Mouse (Mus musculus) B cell, adult 2 months (primary cell): ENCODE data around the gene Bhlha15.

Experiments used
- DNase-seq, 2 experiments: peaks; one replicate each; pipeline ENCODE4 v3.0.0; 2022

Gene Bhlha15

DNA sequence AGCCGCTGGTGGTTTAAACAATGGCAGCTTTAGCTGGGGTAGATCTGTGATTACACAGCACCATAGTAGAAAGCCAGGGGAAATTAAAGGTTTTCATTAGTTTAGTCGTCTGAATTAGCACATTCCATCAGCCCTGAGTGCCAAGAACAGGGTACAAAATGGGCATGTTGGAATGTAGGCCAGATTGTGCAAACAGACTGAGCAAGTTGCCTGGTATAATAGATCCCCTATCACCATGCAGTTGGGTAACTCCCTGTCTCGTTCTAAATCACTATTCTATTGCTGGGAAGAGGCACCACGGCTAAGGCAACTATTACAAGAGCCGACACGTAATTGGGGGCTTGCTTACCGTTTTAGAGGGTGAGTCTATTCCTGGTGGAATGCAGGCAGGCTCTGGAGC is 44.6 kb downstream of the Bhlha15 start:
- DNase-seq, result no peak

DNA sequence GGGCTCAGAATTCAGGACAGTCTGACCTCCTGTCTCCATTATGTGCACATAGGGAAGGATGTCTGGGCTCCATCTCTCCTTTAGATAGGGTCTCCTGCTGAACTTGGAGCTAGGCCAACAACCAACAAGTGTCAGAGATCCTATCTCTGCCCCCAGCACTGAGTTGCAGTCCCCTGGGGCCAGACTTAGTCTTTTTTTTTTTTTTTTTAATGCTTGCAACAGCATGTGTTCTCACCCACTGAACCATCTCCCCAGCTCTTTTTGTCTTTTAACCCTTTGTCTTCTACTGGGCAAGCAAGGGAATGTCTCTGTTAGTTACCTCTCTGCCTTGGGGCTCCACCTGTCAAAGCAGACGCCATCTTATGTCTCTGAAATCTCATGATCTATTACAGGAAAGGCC is 48.9 kb downstream of the Bhlha15 start:
- no peak for DNase-seq
